Mouse (Mus musculus) spleen, adult 2 months (tissue): ENCODE measurements around the gene Skap1. TPM values are rescaled to one million over a fixed set of nuclear protein-coding genes. Genes with fewer than 3 reads are reported as not detected.

Experiments used
- DNase-seq, 2 experiments: peaks; one replicate each; pipeline versions ENCODE4 v3.0.0 to v3.0.0-alpha.2; 2012 to 2021; ENCODE audit warnings: low spot score in 2 of 2, low read depth in 1 of 2
- H3K27ac ChIP-seq: fragments of 200-500 bp; 2 replicates; pipeline ENCODE4 v1.5.1; 2012; ENCODE audit warnings: low read length, inconsistent platforms; ENCODE audit not compliant: insufficient read depth
- H3K27me3 ChIP-seq: fragments of 200-500 bp; 2 replicates; pipeline ENCODE4 v1.6.1; 2012; ENCODE audit warnings: mild to moderate bottlenecking, moderate library complexity, low read length, inconsistent platforms; ENCODE audit not compliant: control insufficient read depth, insufficient read depth
- H3K36me3 ChIP-seq: fragments of 200-500 bp; 2 replicates; pipeline ENCODE4 v1.6.1; 2012; ENCODE audit warnings: mild to moderate bottlenecking, low read length, inconsistent platforms; ENCODE audit not compliant: control insufficient read depth, insufficient read depth
- H3K4me1 ChIP-seq: fragments of 200-500 bp; 2 replicates; pipeline ENCODE4 v1.6.1; 2011; ENCODE audit warnings: inconsistent platforms; ENCODE audit not compliant: control insufficient read depth, insufficient read depth, insufficient read length
- H3K4me3 ChIP-seq: fragments of 200-500 bp; 2 replicates; pipeline ENCODE4 v1.5.1; 2011; ENCODE audit warnings: mild to moderate bottlenecking, inconsistent platforms; ENCODE audit not compliant: insufficient read depth, insufficient read length; ENCODE audit errors: extremely low read depth
- CTCF ChIP-seq: fragments of 200-500 bp; IDR thresholded peaks from 2 replicates; pipeline ENCODE4 v1.5.1; 2011; ENCODE audit warnings: mild to moderate bottlenecking, inconsistent platforms; ENCODE audit not compliant: insufficient read depth, insufficient read length, insufficient replicate concordance; ENCODE audit errors: extremely low read depth
- POLR2A ChIP-seq: fragments of 200-500 bp; IDR thresholded peaks from 2 replicates; pipeline ENCODE4 v1.6.1; 2011; ENCODE audit warnings: low read depth, low read length, inconsistent platforms
- WGBS: fragments of 180-500 bp; shearing (Covaris S2); methylation state at CpG from one replicate; pipeline ENCODE4 v1.1.7; 2018; 5-methylcytosine and 5-hydroxymethylcytosine counted together
- polyA plus RNA-seq: library from polyadenylated mRNA; depleted of rRNA; stranded (reverse); fragments of >200 nt; gene quantifications from 2 replicates; pipeline ENCODE4 v1.2.3, GENCODE M21; 2012

Skap1 gene
- polyA plus RNA-seq, 1 experiment, result 22.3 TPM

GRCm38 (mm10) chr11:96464716-96465060 is 295 bp downstream of the Skap1 start:
- no peaks in the 10 kb centered on the region for H3K36me3 ChIP-seq
- TF ChIP-seq CTCF (no peak), POLR2A (no peak)
- H3K4me3 ChIP-seq, result peak overlapping the region; percentile 55
- WGBS, result 39% methylated on average over 5 of the region's 5 CpGs
- H3K4me1 ChIP-seq, result no peaks in the 10 kb centered on the region; the same call in 1 of the 2 replicates
- DNase-seq, result no peak
- H3K27ac ChIP-seq, result peak overlapping the region; percentile 67
- no peaks in the 10 kb centered on the region for H3K27me3 ChIP-seq

- Histone ChIP-seq H3K27me3 (no peaks in the 10 kb centered on the region), H3K4me1 (peaks cover 3% of the 10 kb centered on the region; the same call in 1 of the 2 replicates), H3K36me3 (no peaks in the 10 kb centered on the region), H3K27ac (peak overlapping the region; percentile 67; the same call in 1 of the 2 replicates), H3K4me3 (peak overlapping the region; percentile 55)
- no peak for DNase-seq
- TF ChIP-seq CTCF (no peak), POLR2A (no peak)
- 67% methylated on average over 10 of the region's 10 CpGs for WGBS
Measured at GRCm38 (mm10) chr11:96465426-96466056, 1.1 kb downstream of the Skap1 start.

- Histone ChIP-seq H3K4me1 (peaks cover 6% of the 10 kb centered on the region; the same call in 1 of the 2 replicates), H3K27me3 (no peaks in the 10 kb centered on the region), H3K27ac (peak overlapping the region; percentile 41; the same call in 1 of the 2 replicates), H3K36me3 (no peaks in the 10 kb centered on the region), H3K4me3 (peak overlapping the region; percentile 20)
- WGBS, result 43% methylated on average over 7 of the region's 7 CpGs
- DNase-seq, result no peak
- TF ChIP-seq CTCF (no peak), POLR2A (no peak)
Measured at GRCm38 (mm10) chr11:96466382-96466781, 2.0 kb downstream of the Skap1 start.

- 29% methylated on average over 7 of the region's 7 CpGs for WGBS
- Histone ChIP-seq H3K4me1 (peaks cover 6% of the 10 kb centered on the region; the same call in 1 of the 2 replicates), H3K4me3 (no peak overlapping the region; the same call in 1 of the 2 replicates), H3K36me3 (no peaks in the 10 kb centered on the region), H3K27ac (no peak overlapping the region), H3K27me3 (no peaks in the 10 kb centered on the region)
- TF ChIP-seq POLR2A (peak; percentile 16; the same call in 1 of the 2 replicates), CTCF (no peak)
- DNase-seq, result peak; percentile 35 to 68
Measured at GRCm38 (mm10) chr11:96466987-96467386, 2.6 kb downstream of the Skap1 start.

- no peak for DNase-seq
- 49% methylated on average over 9 of the region's 9 CpGs for WGBS
- TF ChIP-seq POLR2A, result no peak
- TF ChIP-seq CTCF, result no peak
- H3K4me1 ChIP-seq, result peaks cover 6% of the 10 kb centered on the region
- no peak overlapping the region; the same call in 1 of the 2 replicates for H3K4me3 ChIP-seq
- no peaks in the 10 kb centered on the region for H3K36me3 ChIP-seq
- H3K27ac ChIP-seq, result peak overlapping the region; percentile 64; the same call in 1 of the 2 replicates
- H3K27me3 ChIP-seq, result no peaks in the 10 kb centered on the region
Measured at GRCm38 (mm10) chr11:96468048-96468745, 3.8 kb downstream of the Skap1 start.

- Histone ChIP-seq H3K4me3 (no peak overlapping the region), H3K4me1 (no peaks in the 10 kb centered on the region), H3K27me3 (no peaks in the 10 kb centered on the region), H3K27ac (no peak overlapping the region), H3K36me3 (no peaks in the 10 kb centered on the region)
- WGBS, result 42% methylated on average over 3 of the region's 3 CpGs
- no peak for DNase-seq
- TF ChIP-seq POLR2A, result no peak
- no peak for TF ChIP-seq CTCF
Measured at GRCm38 (mm10) chr11:96482711-96483110, 18.3 kb downstream of the Skap1 start.

GRCm38 (mm10) chr11:96483179-96483578 is 18.8 kb downstream of the Skap1 start:
- no peak for DNase-seq
- H3K27ac ChIP-seq, result no peak overlapping the region
- H3K4me1 ChIP-seq, result no peaks in the 10 kb centered on the region
- no peak overlapping the region for H3K4me3 ChIP-seq
- TF ChIP-seq POLR2A (no peak), CTCF (no peak)
- no peaks in the 10 kb centered on the region for H3K27me3 ChIP-seq
- H3K36me3 ChIP-seq, result no peaks in the 10 kb centered on the region
